Mouse (Mus musculus): ENCODE data around the gene Ucp3. TPM values are rescaled to one million over a fixed set of nuclear protein-coding genes. Genes with fewer than 3 reads are reported as not detected.

The Ucp3 gene
- polyA plus RNA-seq, 1 experiment: not detected

GRCm38 (mm10) chr7:100443728-100444127 is 29.1 kb upstream of the Ucp3 start:
- no peak for TF ChIP-seq EP300 (IDR thresholded peaks at IDR 0.05; ENCODE audit: insufficient read depth, low read depth, low read length)
- TF ChIP-seq CTCF (IDR thresholded peaks at IDR 0.05; ENCODE audit: low read depth, low read length): no peak
- no peak for TF ChIP-seq POLR2A (IDR thresholded peaks at IDR 0.05; ENCODE audit: insufficient read depth, low read length)
- no peak overlapping the region for H3K9ac ChIP-seq (ENCODE audit: low read depth, poor library complexity, severe bottlenecking)
- no peaks in the 10 kb centered on the region; the same call in 1 of the 2 replicates for H3K36me3 ChIP-seq (ENCODE audit: control insufficient read depth, insufficient read depth, low read length, poor library complexity, severe bottlenecking)

GRCm38 (mm10) chr7:100446271-100446670 is 26.5 kb upstream of the Ucp3 start:
- H3K4me3 ChIP-seq (ENCODE audit: low read depth, low read length): no peak overlapping the region
- TF ChIP-seq POLR2A (IDR thresholded peaks at IDR 0.05; ENCODE audit: insufficient read depth, low read length) (no peak), CTCF (IDR thresholded peaks at IDR 0.05; ENCODE audit: low read depth, low read length) (no peak), EP300 (IDR thresholded peaks at IDR 0.05; ENCODE audit: insufficient read depth, low read depth, low read length) (no peak)
- no peaks in the 10 kb centered on the region for H3K4me1 ChIP-seq (ENCODE audit: control insufficient read depth, insufficient read depth, low read length)
- no peaks in the 10 kb centered on the region for H3K27me3 ChIP-seq (ENCODE audit: control insufficient read depth, insufficient read depth, low read length, poor library complexity, severe bottlenecking)
- no peaks in the 10 kb centered on the region for H3K36me3 ChIP-seq (ENCODE audit: control insufficient read depth, insufficient read depth, low read length, poor library complexity, severe bottlenecking)
- no peak overlapping the region for H3K9ac ChIP-seq (ENCODE audit: low read depth, poor library complexity, severe bottlenecking)
- H3K9me3 ChIP-seq (replicated peaks; ENCODE audit: control insufficient read depth, insufficient read depth, low read length, poor library complexity, severe bottlenecking): no peaks in the 10 kb centered on the region
- H3K27ac ChIP-seq (ENCODE audit: insufficient read depth, low read length): no peak overlapping the region

More at GRCm38 (mm10) chr7:100443728-100444127, 29.1 kb upstream of the Ucp3 start:
- Histone ChIP-seq H3K4me1 (ENCODE audit: control insufficient read depth, insufficient read depth, low read length) (no peaks in the 10 kb centered on the region), H3K27ac (ENCODE audit: insufficient read depth, low read length) (no peak overlapping the region), H3K27me3 (ENCODE audit: control insufficient read depth, insufficient read depth, low read length, poor library complexity, severe bottlenecking) (no peaks in the 10 kb centered on the region), H3K4me3 (ENCODE audit: low read depth, low read length) (no peak overlapping the region), H3K9me3 (replicated peaks; ENCODE audit: control insufficient read depth, insufficient read depth, low read length, poor library complexity, severe bottlenecking) (no peaks in the 10 kb centered on the region)

GRCm38 (mm10) chr7:100448530-100448929 is 24.3 kb upstream of the Ucp3 start:
- no peak overlapping the region for H3K4me3 ChIP-seq (ENCODE audit: low read depth, low read length)

GRCm38 (mm10) chr7:100448985-100449384 is 23.8 kb upstream of the Ucp3 start:
- no peak for TF ChIP-seq EP300 (IDR thresholded peaks at IDR 0.05; ENCODE audit: insufficient read depth, low read depth, low read length)
- TF ChIP-seq CTCF (IDR thresholded peaks at IDR 0.05; ENCODE audit: low read depth, low read length): no peak
- no peak for TF ChIP-seq POLR2A (IDR thresholded peaks at IDR 0.05; ENCODE audit: insufficient read depth, low read length)
- peaks cover 4% of the 10 kb centered on the region; the same call in 1 of the 2 replicates for H3K36me3 ChIP-seq (ENCODE audit: control insufficient read depth, insufficient read depth, low read length, poor library complexity, severe bottlenecking)

More at GRCm38 (mm10) chr7:100448530-100448929, 24.3 kb upstream of the Ucp3 start:
- no peaks in the 10 kb centered on the region for H3K9me3 ChIP-seq (replicated peaks; ENCODE audit: control insufficient read depth, insufficient read depth, low read length, poor library complexity, severe bottlenecking)
- H3K27ac ChIP-seq (ENCODE audit: insufficient read depth, low read length): no peak overlapping the region
- no peaks in the 10 kb centered on the region for H3K4me1 ChIP-seq (ENCODE audit: control insufficient read depth, insufficient read depth, low read length)
- H3K27me3 ChIP-seq (ENCODE audit: control insufficient read depth, insufficient read depth, low read length, poor library complexity, severe bottlenecking): no peaks in the 10 kb centered on the region
- peaks cover 4% of the 10 kb centered on the region; the same call in 1 of the 2 replicates for H3K36me3 ChIP-seq (ENCODE audit: control insufficient read depth, insufficient read depth, low read length, poor library complexity, severe bottlenecking)
- TF ChIP-seq EP300 (IDR thresholded peaks at IDR 0.05; ENCODE audit: insufficient read depth, low read depth, low read length): no peak
- TF ChIP-seq CTCF (IDR thresholded peaks at IDR 0.05; ENCODE audit: low read depth, low read length): no peak
- no peak for TF ChIP-seq POLR2A (IDR thresholded peaks at IDR 0.05; ENCODE audit: insufficient read depth, low read length)
- H3K9ac ChIP-seq (ENCODE audit: low read depth, poor library complexity, severe bottlenecking): no peak overlapping the region

DNA sequence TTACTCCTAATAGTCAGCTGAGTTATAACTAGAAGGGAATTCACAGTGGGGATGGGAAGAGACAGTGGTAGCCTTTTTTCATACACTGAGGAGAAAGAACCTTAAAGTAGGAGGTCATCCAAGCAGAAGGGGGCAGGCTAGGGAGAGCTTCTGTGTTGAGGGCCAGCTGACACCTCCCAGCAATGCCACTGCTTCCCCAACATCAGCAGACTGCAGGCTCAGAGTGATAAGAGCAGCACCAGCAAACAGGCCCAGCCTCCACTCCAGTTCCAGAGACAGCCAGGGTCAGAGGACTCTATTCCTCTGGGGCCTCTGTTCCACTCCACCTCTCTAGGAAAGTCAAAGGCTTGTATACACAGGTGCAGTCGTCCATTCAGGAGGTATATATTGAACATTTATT is 14.6 kb upstream of the Ucp3 start:
- H3K9me3 ChIP-seq (replicated peaks; ENCODE audit: control insufficient read depth, insufficient read depth, low read length, poor library complexity, severe bottlenecking): no peaks in the 10 kb centered on the region
- H3K4me1 ChIP-seq (ENCODE audit: control insufficient read depth, insufficient read depth, low read length): no peaks in the 10 kb centered on the region
- no peak overlapping the region for H3K9ac ChIP-seq (ENCODE audit: low read depth, poor library complexity, severe bottlenecking)
- no peaks in the 10 kb centered on the region for H3K36me3 ChIP-seq (ENCODE audit: control insufficient read depth, insufficient read depth, low read length, poor library complexity, severe bottlenecking)
- no peak overlapping the region for H3K27ac ChIP-seq (ENCODE audit: insufficient read depth, low read length)
- no peak overlapping the region for H3K4me3 ChIP-seq (ENCODE audit: low read depth, low read length)
- TF ChIP-seq CTCF (IDR thresholded peaks at IDR 0.05; ENCODE audit: low read depth, low read length) (no peak), POLR2A (IDR thresholded peaks at IDR 0.05; ENCODE audit: insufficient read depth, low read length) (no peak), EP300 (IDR thresholded peaks at IDR 0.05; ENCODE audit: insufficient read depth, low read depth, low read length) (no peak)
- H3K27me3 ChIP-seq (ENCODE audit: control insufficient read depth, insufficient read depth, low read length, poor library complexity, severe bottlenecking): no peaks in the 10 kb centered on the region

More at GRCm38 (mm10) chr7:100448985-100449384, 23.8 kb upstream of the Ucp3 start:
- H3K4me1 ChIP-seq (ENCODE audit: control insufficient read depth, insufficient read depth, low read length): no peaks in the 10 kb centered on the region
- no peaks in the 10 kb centered on the region for H3K9me3 ChIP-seq (replicated peaks; ENCODE audit: control insufficient read depth, insufficient read depth, low read length, poor library complexity, severe bottlenecking)
- no peaks in the 10 kb centered on the region for H3K27me3 ChIP-seq (ENCODE audit: control insufficient read depth, insufficient read depth, low read length, poor library complexity, severe bottlenecking)
- no peak overlapping the region for H3K4me3 ChIP-seq (ENCODE audit: low read depth, low read length)
- no peak overlapping the region for H3K27ac ChIP-seq (ENCODE audit: insufficient read depth, low read length)
- no peak overlapping the region for H3K9ac ChIP-seq (ENCODE audit: low read depth, poor library complexity, severe bottlenecking)

GRCm38 (mm10) chr7:100459862-100460261 is 12.9 kb upstream of the Ucp3 start:
- no peak overlapping the region for H3K4me3 ChIP-seq (ENCODE audit: low read depth, low read length)
- no peaks in the 10 kb centered on the region for H3K4me1 ChIP-seq (ENCODE audit: control insufficient read depth, insufficient read depth, low read length)
- no peaks in the 10 kb centered on the region for H3K9me3 ChIP-seq (replicated peaks; ENCODE audit: control insufficient read depth, insufficient read depth, low read length, poor library complexity, severe bottlenecking)
- TF ChIP-seq POLR2A (IDR thresholded peaks at IDR 0.05; ENCODE audit: insufficient read depth, low read length): no peak
- TF ChIP-seq CTCF (IDR thresholded peaks at IDR 0.05; ENCODE audit: low read depth, low read length): no peak
- no peak for TF ChIP-seq EP300 (IDR thresholded peaks at IDR 0.05; ENCODE audit: insufficient read depth, low read depth, low read length)
- no peaks in the 10 kb centered on the region for H3K36me3 ChIP-seq (ENCODE audit: control insufficient read depth, insufficient read depth, low read length, poor library complexity, severe bottlenecking)
- no peak overlapping the region for H3K27ac ChIP-seq (ENCODE audit: insufficient read depth, low read length)
- H3K27me3 ChIP-seq (ENCODE audit: control insufficient read depth, insufficient read depth, low read length, poor library complexity, severe bottlenecking): no peaks in the 10 kb centered on the region
- H3K9ac ChIP-seq (ENCODE audit: low read depth, poor library complexity, severe bottlenecking): no peak overlapping the region
